Mouse (Mus musculus) thymus, adult 18-20 months (tissue): Measurements from ENCODE around the gene Pofut2.
"Not testable (repeated sequence)": the region's sequence is repeated elsewhere in the genome, so short reads cannot be mapped to it uniquely, and the experiment has no call there.

ENCODE experiments used
- DNase-seq, 2 experiments: peaks; one replicate each; pipeline ENCODE4 v3.0.0; 2022; ENCODE audit warnings: mixed read lengths in 2 of 2

The Pofut2 gene

DNA sequence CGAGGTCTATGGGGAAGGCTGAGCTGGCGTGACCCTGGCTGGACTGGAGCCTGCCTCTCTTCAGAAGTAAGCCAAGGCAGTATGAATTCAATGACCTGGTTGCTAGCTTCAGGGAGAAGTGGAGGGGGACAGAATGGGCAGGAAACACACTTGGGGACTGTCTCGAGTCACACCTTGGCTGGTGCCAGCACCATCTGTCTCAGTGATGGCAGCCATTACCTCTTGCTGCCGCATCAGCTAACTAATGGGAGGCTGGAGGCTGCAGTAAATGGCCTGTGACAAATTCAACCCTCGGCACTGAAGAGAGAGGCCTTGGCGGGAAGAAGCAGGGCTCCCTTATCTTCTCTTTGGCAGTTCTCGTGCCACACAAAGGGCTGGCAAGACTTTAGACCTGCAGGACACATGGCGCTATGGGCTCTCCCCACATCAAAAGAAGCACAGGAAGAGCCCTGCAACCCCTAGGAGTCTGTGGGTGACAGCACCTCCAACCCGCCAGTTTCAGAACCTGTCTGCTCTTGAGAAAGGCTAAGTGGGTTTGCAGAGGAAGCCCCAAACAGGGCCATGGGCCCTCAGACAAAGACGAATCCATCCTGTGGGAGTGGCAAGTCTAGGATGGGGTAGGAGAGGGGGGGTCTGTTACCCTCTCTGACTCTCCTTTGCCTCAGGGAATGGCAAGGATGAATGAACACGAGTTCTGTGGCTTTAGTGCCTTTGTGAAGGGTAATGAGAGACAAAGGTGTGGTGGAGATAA is 14.1 kb downstream of the Pofut2 start:
- no peak for DNase-seq

DNA sequence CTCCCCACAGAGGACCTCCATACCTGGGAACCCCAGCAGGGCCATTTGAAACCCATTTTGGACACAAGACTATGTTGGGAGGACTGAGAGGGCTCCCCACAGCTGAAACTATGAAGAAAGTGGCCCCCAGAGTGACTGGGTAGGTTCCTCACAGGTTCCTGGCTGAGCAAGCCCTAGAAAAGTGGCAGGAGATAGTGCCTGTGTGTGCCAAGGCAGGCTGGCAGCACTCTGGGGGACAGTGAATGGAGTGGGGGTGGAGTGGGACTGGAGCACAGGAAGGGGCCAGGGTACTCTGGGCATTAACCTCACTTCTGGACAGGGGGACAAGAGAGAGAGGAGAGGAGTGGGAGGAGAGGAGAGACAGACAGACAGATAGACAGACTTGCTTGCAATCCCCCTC is 14.8 kb downstream of the Pofut2 start:
- no peak for DNase-seq

DNA sequence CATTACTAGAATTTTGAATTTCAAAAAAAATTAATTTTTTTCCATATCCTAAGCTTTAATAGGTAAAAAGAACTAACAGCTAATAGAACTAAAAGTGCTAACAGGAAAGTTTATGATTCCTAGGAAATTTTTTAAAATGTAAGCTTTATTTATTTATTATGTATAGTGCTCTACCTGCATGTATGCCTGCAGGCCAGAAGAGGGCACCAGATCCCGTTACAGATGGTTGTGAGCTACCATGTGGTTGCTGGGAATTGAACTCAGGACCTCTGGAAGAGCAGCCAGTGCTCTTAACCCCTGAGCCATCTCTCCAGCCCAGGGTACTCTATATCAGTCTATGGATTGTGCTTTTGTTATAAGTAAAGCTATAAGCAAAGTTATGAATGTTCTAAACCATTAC is 23.1 kb downstream of the Pofut2 start:
- DNase-seq: not testable (repeated sequence)

DNA sequence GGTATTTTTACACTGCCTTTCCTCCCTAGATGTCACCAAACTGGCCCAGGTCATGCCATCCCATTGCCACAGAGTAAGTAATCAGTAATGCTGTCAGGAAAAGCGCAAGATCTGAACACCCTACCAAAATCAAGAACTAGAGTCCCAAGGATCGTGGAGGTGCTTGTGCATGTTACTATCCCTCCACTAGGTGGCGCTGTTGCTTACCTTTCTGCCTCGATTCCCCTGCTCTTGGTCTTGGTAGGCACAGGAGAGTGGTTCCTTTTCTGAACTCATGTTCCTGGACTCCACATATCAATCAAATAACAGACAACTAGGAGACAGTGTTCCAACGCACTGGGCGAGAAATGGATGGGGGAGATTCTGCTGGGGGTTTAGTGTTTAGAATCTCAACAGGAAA is 23.8 kb downstream of the Pofut2 start:
- DNase-seq: peak in 1 of 2 experiments; percentile 19

DNA sequence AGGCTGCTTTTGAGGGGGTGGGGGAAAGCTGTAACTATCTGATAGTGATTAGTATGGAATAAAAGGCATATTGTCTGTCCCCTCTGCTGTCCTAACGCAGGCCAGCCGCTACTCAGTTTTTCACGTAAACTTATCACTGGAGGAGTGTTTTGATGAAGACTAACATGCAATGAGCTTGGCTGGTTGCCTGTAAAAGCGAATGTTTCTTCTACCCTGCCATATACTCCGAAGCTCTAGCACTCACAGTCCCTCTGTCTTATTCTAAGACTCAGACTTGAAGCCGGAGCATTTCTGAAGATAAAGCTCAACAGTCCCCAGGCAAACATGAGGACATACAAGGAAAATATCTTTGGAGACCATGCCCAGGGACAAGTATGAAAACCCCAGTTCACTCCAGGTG is 25.8 kb downstream of the Pofut2 start:
- no peak for DNase-seq

DNA sequence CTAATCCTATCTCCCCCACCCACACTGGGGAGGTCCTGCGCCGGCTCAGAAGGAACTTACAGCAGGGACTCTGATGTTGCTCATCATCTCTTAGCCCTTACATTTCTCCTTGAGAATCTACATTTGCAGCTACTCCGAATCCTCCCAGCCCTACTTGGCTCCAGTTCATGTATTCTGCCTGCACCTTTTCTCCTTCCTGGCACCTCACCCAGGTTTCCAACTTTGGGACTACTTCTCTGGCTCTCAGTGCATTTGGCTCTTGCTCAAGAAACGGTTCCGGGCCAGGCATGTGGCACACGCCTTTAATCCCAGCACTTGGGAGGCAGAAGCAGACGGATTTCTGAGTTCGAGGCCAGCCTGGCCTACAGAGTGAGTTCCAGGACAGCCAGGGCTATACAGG is 28.6 kb downstream of the Pofut2 start:
- no peak for DNase-seq

DNA sequence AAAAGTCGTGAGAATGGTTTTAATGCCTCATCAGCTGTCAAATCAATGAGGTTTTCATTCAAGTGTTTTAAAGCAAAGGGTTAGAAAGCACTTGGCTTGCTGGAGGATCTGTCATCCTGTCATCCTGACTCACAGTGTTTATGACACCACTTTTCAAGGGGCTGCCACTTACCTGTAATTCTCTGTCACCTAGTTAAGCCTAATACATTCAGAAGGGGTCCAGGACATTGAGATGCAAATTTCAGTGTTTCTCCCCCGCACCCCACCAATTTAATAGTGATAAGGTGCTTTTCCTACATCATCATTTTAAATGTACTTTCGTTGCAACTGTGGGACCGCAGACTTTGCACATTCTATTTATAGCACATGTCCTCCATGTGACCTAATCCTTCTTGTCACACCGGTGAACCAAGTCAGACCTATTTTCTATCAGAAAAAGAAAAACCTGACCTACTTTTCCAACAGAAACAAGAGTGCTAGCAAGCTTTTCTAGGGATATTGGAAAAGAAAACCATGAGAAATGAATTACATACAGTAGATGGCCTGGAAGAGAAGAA is 29.7 kb downstream of the Pofut2 start:
- DNase-seq: no peak

DNA sequence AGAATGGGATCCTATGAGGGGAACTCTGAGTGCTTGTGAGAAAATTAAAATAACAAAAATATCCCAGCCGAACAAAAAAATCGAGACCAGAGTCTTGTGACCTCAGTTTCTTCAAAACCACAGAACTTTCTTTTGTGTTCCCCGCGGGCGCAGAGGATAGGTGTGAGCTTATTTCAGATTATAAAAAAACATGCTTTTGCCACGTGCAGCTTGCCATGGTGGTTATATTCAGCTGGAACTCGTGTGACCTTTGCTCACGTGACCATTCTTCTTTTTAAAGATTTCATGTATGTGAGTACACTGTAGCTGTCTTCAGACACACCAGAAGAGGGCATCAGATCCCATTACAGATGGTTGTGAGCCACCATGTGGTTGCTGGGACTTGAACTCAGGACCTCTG is 30.5 kb downstream of the Pofut2 start:
- no peak for DNase-seq

DNA sequence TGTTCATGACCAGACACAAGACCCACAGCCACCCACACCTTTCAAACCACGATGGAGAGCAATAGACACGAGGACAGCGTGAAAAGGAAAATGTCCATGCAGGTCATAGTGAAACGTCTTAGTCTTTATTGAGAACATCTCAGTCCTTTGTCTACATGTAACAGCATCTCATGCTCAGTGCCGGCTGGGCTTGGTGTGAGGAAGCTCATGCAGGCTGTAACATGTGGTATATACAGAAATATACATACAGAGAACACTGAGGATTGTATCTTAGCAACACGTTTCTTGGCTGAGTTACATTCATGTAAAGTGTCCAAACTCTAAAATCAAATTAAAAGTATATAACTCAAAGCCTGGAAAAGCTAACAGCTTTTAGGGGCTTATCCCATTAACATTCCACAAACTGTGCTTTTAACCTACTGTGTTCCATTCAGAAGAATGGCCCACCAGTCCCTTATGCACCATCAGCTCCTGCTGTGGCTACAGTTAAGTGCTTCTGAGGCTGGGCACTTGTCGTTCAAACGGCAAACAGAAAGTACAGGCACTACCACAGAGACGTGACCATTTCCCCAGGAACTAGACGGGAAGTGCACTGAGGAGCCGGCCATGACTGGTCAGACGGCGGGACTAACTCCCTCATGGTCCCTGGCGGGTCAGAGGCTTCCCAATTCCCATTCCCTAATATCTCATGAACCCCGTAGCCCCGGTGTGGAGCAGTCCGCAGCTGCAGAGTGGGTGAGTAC is 31.8 kb downstream of the Pofut2 start:
- DNase-seq: no peak

DNA sequence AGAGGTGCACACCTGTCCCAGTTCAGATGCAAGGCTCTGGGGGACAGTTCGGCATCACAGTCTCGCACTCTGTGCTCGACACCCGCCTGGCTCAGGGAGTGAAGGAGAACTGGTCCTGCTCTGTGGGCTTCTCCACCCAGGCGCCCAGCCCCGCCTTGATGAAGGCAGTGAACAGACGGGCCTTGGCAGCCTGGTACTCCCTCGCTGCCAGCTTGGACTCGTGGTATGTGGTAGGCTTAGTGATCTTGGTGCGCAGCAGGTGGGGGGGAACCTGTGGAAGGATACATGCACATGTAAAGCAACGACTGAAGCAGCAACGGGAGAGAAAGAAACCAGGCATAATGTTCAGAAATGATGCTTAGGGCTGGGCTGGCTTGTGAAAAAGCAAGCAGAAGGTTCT is 35.7 kb downstream of the Pofut2 start:
- no peak for DNase-seq

DNA sequence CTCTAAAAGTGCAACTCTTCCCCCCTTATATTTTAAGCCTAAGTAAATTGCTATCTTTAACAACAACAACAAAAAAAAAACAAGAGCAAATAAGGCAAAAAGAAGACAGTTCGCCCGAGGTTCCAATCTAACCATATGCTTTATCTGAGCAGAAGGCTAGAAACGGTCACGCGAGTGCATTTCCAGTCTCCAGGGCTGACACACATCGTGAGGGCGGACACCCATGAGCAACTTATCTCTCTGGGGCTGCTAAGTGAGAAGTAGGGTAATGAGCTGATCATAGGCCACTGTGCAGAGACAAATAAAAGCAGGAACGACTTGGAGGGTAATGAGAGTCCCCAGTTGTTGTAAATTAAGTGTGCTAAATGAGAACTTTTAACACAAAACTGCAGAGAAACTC is 39.6 kb downstream of the Pofut2 start:
- no peak for DNase-seq

DNA sequence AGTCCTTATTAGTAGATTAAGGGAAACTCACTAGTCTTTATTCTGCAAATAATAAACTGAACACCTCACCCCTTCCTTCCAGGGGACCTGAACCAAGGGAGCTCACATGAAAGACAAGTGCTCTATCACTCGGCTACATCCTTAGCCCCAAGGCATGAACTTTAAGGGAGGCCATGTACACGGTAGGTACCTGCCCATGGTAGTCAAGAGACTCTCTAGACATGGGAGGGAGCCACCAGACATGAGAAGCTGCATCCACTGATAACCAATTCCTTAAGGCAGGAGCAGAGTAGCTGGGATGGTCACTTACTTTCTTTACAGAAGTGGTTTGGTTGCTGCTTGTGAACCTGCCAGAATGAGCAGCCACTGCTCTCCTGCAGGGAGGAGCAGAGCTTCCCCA is 40.2 kb downstream of the Pofut2 start:
- no peak for DNase-seq

DNA sequence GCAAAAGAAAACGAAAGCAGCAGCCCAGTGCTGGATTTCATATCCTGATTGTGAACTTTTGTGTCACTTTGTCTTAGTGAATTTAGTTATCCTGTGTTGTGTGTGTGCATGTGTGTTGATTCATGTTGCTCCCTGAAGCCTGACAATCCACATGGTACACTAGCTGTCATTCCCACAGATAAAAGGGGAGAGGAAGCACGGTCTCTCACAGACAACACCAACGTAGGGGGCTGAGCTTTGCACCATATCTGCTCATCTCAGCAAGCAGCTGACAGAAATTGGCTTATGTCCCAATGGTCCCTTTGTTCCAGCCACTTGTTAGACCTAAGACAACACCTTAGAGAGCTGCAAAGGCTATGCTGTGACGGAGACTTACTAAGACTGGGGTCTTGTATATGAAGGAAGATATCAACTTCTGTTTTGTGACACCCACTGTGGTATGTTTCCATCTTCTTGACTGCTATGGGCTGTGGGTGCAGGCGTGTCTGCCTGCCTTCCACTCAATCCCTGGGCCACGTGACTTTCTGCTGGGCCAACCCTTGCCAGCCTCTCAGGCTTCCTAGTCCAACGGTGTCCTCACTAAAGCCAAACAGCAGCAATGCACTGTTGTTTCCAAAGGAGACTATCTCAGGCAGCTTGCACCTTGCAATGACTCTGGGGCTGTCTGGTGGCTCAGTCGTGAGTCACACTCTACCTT is 41.4 kb downstream of the Pofut2 start:
- DNase-seq: no peak

DNA sequence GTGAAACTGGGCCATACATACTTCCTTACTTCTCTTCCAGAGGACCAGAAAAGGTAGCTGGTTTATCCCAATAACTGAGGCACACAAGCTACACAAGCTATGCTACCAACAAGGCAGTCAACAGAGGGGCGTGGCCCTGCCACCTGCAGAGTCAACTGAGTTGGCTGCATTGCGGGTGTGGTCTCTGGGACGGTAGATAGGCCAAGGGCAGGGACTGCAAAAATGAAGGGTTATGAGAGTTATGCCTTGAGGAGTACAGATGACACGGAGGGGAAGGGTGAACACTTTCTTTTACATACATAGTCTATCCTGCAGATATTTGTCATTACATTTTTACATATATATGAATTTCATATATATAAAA is 41.9 kb downstream of the Pofut2 start:
- DNase-seq: no peak

DNA sequence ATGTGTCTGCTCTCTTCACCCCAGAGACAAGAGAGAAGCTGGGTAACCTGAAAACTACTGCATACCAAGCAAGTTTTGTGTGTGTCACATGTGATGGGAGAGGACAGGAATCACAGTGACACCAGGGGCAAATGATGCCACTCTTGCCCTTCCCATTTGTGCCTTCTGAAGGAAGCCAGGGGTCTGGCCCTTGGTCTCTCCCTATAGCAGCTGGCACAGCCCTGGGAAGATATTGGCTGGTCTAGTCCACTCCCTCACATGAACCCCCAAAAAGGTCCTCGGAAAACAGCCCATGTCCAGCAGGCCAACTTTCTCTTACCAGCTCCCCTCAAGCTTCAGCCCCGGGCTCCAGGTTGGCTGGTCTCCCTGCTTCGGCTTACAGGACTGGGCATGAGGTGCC is 45.3 kb downstream of the Pofut2 start:
- DNase-seq: no peak

DNA sequence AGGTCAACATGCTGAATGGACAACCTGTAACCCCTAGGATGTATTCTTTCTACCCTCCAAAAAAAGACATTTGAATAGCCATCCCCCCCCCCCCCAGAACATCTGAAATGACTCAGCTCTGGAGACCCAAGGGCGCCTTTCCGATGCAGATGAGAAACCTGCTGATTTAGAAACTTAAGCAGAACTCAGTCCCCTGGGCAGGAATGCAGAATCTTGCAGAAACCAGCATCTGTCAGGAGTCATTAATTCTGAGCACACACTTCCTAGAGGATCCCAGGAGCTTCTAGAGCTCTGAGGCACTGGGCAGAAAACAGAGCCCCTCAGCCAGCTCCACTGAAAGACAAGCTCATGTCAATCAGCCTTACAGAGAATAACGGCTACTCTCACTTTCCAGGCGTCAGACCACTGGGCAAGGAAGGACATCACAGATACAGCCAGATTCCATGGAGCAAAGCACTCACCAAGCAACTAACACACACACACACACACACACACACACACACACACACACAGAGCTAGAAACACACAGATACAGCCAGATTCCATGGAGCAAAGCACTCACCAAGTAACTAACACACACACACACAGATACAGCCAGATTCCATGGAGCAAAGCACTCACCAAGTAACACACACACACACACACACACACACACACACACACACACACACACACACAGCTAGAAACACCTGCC is 46.0 kb downstream of the Pofut2 start:
- DNase-seq: no peak

DNA sequence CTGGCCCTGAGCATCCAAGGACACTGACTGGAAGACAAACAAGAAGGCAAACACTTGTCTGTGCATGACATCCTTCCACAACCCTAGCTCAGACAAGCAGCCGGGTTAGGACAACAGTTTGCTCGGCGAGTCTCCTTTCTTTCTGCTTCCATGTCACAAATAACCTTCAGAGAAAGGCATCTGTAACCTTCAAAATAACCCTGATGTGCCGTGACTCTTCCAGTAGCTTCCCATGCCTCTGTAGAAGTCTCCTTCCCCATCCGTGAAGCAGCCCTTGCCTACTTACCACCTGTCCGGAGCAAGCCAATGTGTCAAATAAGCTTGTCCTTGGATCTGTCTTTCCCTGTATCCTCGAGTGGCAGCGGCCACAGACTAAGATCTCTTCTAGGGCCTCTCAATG is 46.7 kb downstream of the Pofut2 start:
- DNase-seq: no peak

DNA sequence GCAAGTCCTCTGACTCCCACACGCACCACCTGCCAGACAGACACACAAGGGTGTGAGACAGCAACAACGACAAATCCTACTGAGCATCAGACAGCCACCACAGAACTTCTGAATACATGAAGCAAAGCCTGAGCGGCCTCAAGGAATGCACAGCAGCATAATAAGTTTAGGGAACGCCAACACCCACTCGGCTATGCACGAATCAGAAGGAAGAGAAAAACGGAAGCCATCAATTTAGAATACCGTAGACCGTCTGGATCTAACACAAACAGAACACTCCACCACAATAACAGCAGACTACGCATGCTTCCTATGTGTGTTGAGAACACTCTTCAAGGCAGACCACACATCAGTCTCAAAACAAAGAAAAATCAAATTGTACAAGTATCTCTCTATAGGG is 50.0 kb downstream of the Pofut2 start:
- no peak for DNase-seq

DNA sequence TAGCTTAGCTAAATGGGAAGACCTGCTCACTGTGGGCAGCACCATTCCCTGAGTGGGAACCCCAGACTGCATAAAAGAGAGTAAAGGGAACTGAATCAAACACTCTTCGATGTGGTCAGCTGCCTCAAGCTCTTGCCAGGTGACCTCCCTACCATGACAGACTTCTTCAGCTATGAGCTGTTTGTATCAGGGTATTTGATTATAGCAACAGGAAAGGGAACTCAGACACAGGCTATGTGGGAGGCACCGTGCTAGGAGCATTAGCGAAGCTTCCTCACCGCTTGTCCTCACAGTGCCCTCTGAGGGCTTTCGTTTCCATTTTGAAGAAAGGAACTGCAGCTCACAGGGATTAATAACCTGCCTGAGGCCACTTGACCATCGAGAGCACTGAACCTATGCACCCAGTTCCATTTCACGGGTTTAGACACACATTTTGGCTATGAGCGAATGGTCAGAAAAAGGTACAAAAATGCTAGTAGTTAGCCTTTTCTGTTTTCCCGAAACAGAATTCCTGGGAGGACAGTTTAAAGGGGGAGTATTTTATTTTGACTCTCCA is 55.8 kb downstream of the Pofut2 start:
- DNase-seq: no peak

DNA sequence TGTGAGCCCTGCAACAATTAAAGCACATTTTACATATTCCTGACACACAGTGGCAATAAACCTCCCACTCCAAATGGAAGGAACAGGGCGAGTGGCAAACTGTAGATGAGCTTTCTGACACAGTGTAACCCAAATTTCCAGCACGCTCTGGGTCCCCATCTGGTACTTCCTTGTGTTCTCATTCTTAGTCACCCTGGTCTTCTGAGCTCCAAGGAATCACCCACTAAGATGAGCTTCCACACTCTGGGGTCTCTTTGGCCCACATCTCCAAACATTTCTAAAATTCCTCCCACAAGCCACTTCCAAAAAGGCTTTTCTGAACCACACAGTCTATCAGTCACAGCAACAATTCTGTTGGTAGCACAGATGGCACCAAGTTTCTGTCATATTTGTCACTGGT is 56.7 kb downstream of the Pofut2 start:
- no peak for DNase-seq
